Mouse (Mus musculus) MEL-GATA-1-ER (cell line): ENCODE data around the gene Spag17.

Experiments
- DNase-seq: peaks from one replicate; pipeline ENCODE4 v3.0.0-alpha.2; 2012; ENCODE audit warnings: low read depth; ENCODE audit errors: extremely low read depth

The Spag17 gene

GRCm38 (mm10) chr3:100162315-100163105 lies 277.3 kb downstream of the Spag17 start, which contains the start of the genes Gdap2 and Wdr3:
Gene Gdap2, plus strand, starts transcription at chr3:100162381.
Gene Wdr3, minus strand, starts transcription at chr3:100162407.
- DNase-seq, result peak; percentile 99

GRCm38 (mm10) chr3:100163556-100163955 lies 278.4 kb downstream of the Spag17 start:
- no peak for DNase-seq

- DNase-seq, result no peak
Observed at GRCm38 (mm10) chr3:100164991-100165390, 279.8 kb downstream of the Spag17 start.

GRCm38 (mm10) chr3:100176031-100176430 lies 290.8 kb downstream of the Spag17 start:
- peak; percentile 78 for DNase-seq

DNA sequence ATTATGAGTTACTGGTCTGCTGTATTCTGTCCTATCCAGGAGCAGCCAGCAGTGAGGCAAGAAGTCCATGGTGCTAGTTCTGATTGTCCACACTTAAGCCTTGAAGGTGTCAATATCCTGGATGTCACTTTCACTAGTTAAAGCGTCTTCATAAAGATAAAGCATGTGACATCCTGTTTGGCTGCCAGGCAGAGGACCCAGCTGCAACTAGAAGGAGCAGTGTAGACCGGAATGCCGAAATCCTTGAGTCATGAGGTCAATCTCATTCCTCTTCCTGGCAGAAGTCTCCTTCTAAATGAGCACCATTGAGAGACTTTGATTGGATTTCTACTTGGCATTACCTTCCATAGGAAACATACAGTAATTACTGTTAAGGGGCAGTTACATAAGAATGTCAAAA lies 295.3 kb downstream of the Spag17 start:
- no peak for DNase-seq

DNA sequence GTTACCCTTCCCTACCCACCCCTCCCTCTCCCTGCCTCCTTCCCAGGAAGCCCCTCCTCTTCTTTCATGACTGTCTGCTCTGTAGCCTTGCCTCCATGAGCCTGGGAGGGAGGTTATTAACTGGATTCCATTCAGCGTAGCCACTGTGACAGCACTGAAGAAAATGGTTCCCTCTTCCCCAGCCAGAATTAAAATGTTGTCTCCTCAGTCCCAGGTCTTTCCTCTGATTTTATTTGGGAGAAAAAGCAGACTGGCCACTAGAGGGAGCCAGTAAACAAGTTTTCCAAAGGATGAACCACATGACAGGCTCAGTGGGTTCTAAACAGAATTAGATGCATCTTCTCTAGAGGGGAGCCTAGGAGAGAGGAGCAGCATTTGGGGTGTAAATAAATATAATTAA lies 304.2 kb downstream of the Spag17 start:
- peak; percentile 68 for DNase-seq

DNA sequence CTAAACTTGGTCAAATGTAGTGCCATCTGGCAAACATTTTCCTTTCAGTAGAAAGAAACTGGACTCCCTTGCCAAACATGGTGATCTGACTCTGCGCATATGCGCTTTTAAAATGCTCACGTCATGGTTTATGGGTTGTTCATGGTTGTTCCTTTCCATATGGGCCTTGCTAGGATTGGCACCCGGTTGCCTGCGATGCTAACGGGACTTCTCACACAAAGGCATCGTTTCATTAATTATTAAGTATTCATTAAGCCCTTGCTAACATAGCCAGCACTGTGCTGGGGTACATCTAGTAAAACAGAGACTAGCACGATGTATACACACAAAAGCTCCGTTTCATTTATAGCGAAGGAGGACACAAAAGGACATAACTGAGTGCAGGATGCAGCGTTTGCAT lies 304.7 kb downstream of the Spag17 start:
- DNase-seq, result no peak
